Mouse (Mus musculus) WW6 (cell line): Measurements from ENCODE around the gene Cd55.
"Not testable (repeated sequence)": the region's sequence is repeated elsewhere in the genome, so short reads cannot be mapped to it uniquely, and the experiment has no call there.

Source experiments
- DNase-seq: peaks from one replicate; pipeline ENCODE4 v3.0.0-alpha.2; 2013; ENCODE audit warnings: low read depth, low spot score

Gene Cd55

GRCm38 (mm10) chr1:130422664-130423111 lies 39.9 kb downstream of the Cd55 start, which contains the start of gene Cd55b:
Gene Cd55b, minus strand, starts transcription at chr1:130423009.
- DNase-seq: no peak

GRCm38 (mm10) chr1:130422033-130422432 lies 40.5 kb downstream of the Cd55 start:
- not testable (repeated sequence) for DNase-seq

GRCm38 (mm10) chr1:130397109-130397508 lies 65.4 kb downstream of the Cd55 start:
- not testable (repeated sequence) for DNase-seq
